Mouse (Mus musculus): Measurements from ENCODE around the gene Tnxb.
"Not testable (repeated sequence)": the region's sequence is repeated elsewhere in the genome, so short reads cannot be mapped to it uniquely, and the experiment has no call there.

Gene Tnxb

DNA sequence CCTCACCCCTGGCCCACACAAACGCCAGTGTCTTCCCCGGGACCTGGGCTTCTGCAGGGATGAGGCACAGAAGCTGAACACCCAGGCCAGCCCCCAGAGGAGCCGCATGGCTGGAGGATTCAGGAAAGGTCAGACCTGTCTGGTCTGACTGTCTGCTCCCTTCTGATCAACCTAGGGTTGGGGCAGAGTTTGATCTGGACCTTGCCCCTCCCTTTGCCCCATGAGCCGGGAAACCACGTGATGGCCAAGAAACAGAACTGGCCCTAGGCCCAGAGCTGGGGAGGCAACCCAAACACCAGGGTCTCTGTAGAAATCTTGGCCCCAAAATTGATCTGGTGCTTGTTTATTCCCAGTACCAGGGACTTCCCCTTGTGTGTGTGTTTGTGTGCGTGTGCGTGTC, 73.4 kb downstream of the Tnxb start, which contains the start of gene C4b:
TSS of gene C4b (minus strand) at position 164 of the 400 bp plus-strand sequence.
- DNase-seq, result peak; percentile 18 to 53

DNA sequence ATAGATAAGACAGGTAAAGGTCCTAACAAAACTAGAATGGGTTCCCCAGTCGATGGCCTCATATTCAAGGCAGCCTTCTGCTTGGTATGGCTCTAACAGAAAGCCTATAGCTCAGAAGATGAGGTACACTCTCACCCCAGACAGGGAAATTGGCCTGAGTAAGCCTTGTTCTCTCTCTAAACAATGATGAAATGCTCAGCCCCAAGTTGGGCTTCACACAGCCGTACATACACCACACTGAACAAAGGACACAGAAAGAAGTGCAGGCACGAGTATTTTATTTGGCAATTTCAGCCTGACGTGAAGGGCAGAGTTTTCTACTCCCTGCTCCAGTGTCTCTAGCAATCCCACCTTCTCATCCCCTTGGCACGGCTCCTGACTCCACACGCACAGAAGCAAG, 73.9 kb downstream of the Tnxb start:
- DNase-seq, result no peak

DNA sequence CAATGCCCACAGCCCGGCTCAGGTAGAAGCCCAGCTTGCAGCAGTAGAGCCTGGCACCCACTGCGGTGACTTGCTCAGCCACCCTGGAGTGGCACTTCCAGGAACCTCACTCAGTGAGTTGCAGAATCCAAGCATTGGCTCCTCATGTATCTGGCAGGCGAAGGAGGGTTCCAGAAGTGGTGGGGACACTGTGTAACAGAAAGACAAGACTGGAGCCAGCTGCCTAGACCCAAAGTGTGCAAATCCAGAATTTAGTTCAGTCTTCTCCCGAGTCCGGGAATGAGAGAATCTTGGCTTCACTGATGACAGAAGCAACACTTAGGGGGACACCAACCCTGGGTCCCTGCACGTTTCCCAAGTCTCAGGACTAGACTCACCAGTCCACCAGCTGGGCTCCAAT, 74.3 kb downstream of the Tnxb start:
- not testable (repeated sequence) for DNase-seq

DNA sequence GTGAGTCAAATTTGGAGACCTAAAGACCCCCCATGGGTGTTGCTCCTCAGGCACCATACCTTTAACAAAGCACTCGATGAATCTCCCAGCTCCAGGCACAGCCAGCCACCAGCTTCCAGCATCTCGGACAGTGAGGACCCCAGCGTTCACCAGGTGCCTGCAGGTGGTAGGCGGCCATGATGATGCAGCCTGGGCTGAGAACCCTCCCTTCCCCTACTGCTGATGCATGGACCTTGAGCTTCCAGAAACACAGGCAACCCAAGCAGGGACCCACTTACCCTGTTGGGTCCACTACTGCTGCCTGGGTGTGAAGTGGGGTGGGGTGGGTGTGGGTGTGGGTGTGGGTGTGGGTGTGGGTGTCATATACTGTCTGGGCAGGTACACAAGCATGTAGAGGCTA, 74.8 kb downstream of the Tnxb start:
- not testable (repeated sequence) for DNase-seq

DNA sequence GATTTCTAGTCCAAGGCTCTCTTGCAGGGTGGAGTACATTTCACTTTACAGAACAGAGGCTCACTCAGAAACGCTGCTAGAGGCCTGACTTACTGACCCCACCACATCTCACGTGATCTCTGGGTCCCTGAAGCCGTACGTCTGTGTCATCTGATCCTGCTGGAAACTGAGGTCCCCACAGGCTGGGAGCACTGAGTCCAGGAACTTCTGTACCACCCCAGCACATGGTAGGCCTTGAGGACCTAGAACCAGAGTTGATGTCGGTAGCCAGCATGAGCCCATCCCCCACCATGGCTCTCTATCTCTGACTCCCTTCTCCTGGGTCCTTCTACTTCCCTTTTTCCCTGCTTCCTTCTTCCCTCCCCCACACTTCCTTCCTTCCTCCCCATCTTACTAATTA, 76.2 kb downstream of the Tnxb start:
- DNase-seq, result no peak

DNA sequence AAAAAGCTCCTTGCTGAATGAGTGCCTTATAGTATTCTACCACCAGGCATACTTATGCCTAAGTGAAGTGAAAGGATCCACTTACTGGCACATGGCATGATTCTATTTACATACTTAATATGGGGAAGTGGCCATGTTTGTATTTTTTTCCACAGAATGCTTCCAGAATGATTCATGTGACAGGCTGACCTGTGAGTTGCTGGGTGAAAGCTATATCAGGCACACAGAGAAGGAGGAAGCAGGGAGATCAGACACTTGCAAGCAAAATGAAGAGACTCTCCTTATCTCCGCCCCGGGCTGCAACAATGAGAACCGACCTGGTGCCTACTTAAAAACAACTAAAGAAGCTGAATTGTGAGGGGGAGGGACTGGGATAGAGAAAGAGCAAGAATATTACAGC, 91.1 kb downstream of the Tnxb start:
- no peak for DNase-seq
